Mouse (Mus musculus) adrenal gland, postnatal 36 days (tissue): ENCODE results near the gene Nkain1. TPM values are rescaled to one million over a fixed set of nuclear protein-coding genes. Genes with fewer than 3 reads are reported as not detected.

Experiments used
- total RNA-seq, 2 experiments: library from RNA; stranded (reverse); gene quantifications; 2 replicates each; pipeline ENCODE4 v1.2.3; 2021

Gene Nkain1
- total RNA-seq, 2 experiments from 2014 or later: 7.0 to 9.9 TPM

Other genes starting within 250 kb of the Nkain1 start
- 10 to 100 TPM; 41.4 to 45.8 TPM for gene Zcchc17, start 214.2 kb downstream of the Nkain1 start, total RNA-seq
- 10 to 100 TPM; 30.3 to 34.6 TPM for gene Snrnp40, start 214.0 kb downstream of the Nkain1 start, total RNA-seq
- 10 to 100 TPM; 77.2 to 80.1 TPM for gene Pum1, start 89.1 kb upstream of the Nkain1 start, total RNA-seq
- 100 to 1,000 TPM; 294 to 435 TPM for gene Sdc3, start 218.4 kb upstream of the Nkain1 start, total RNA-seq